Mouse (Mus musculus) lung, postnatal 0 days (tissue): ENCODE results near the gene Cdkn2b. TPM values are rescaled to one million over a fixed set of nuclear protein-coding genes. Genes with fewer than 3 reads are reported as not detected.

Experiments used
- ATAC-seq: fragments of 200-750 bp; cut with Nextera tagmentation; 2 replicates; pipeline ENCODE4 v1.8.0; 2017; ENCODE audit warnings: moderate library complexity
- DNase-seq: peaks from one replicate; pipeline ENCODE4 v3.0.0-alpha.2; 2016; ENCODE audit warnings: low spot score
- H3K27ac ChIP-seq: fragments of 300-500 bp; sonication (generic); 2 replicates; pipeline ENCODE4 v1.5.1; 2014; ENCODE audit warnings: antibody characterized with exemption, mild to moderate bottlenecking, low read length, mixed read lengths
- H3K27me3 ChIP-seq: fragments of 300-500 bp; sonication (generic); replicated peaks from 2 replicates; pipeline ENCODE4 v1.6.1; 2014; ENCODE audit warnings: low read length, mixed read lengths; ENCODE audit not compliant: insufficient read depth
- H3K36me3 ChIP-seq: fragments of 300-500 bp; sonication (generic); 2 replicates; pipeline ENCODE4 v1.6.1; 2014; ENCODE audit warnings: low read length, mixed read lengths; ENCODE audit not compliant: insufficient read depth
- H3K4me1 ChIP-seq: fragments of 300-500 bp; sonication (generic); 2 replicates; pipeline ENCODE4 v1.6.1; 2014; ENCODE audit warnings: antibody characterized with exemption, low read depth, low read length, mixed read lengths; ENCODE audit not compliant: insufficient read depth
- H3K4me2 ChIP-seq: fragments of 300-500 bp; sonication (generic); replicated peaks from 2 replicates; pipeline ENCODE4 v1.6.1; 2014; ENCODE audit warnings: low read depth, mild to moderate bottlenecking, low read length, moderate library complexity, mixed read lengths
- H3K4me3 ChIP-seq: fragments of 300-500 bp; sonication (generic); 2 replicates; pipeline ENCODE4 v1.5.1; 2014; ENCODE audit warnings: low read depth, low read length
- H3K9ac ChIP-seq: fragments of 300-500 bp; sonication (generic); replicated peaks from 2 replicates; pipeline ENCODE4 v1.6.1; 2014; ENCODE audit warnings: low read depth, mild to moderate bottlenecking
- H3K9me3 ChIP-seq: fragments of 300-500 bp; sonication (generic); 2 replicates; pipeline ENCODE4 v1.6.1; 2016; ENCODE audit warnings: low read length, mixed read lengths
- CTCF ChIP-seq: IDR thresholded peaks from 2 replicates; pipeline ENCODE4 v1.5.1; 2016; ENCODE audit warnings: antibody characterized with exemption, mild to moderate bottlenecking
- EP300 ChIP-seq: IDR thresholded peaks from 2 replicates; pipeline ENCODE4 v1.6.1; 2016; ENCODE audit warnings: antibody characterized with exemption, mild to moderate bottlenecking, control low read depth
- WGBS: fragments of 180-500 bp; shearing (Covaris S2); extraction: QIAGEN DNeasy Blood & Tissue Kit; methylation state at CpG from one replicate; pipeline ENCODE4 v1.1.7; 2014; 5-methylcytosine and 5-hydroxymethylcytosine counted together
- polyA plus RNA-seq: library from polyadenylated mRNA; unstranded; fragments of >200 nt; fragmentation: Nextera tagmentation; extraction: Ambion mirVana; gene quantifications from 2 replicates; pipeline ENCODE4 v1.2.1, GENCODE M21; 2015

Cdkn2b gene
- polyA plus RNA-seq, 1 experiment from 2014 or later, result 108 TPM

GRCm38 (mm10) chr4:89294486-89295440, 16.1 kb downstream of the Cdkn2b start, which contains the start of gene Cdkn2a:
Gene Cdkn2a (minus strand): TSS chr4:89294653.
- no peak within 1 kb of the TSS for H3K27ac ChIP-seq
- no peaks in the 10 kb centered on the region for H3K36me3 ChIP-seq
- DNase-seq (peak; percentile 76), ATAC-seq (peak; percentile 94)
- peak within 1 kb of the TSS; percentile 72 for H3K4me3 ChIP-seq
- peak within 1 kb of the TSS; percentile 95 for H3K4me2 ChIP-seq
- H3K4me1 ChIP-seq, result no peaks in the 10 kb centered on the region
- TF ChIP-seq CTCF (peak; percentile 54), EP300 (no peak)
- peaks cover 54% of the 10 kb centered on the region for H3K27me3 ChIP-seq
- WGBS, result 2% methylated on average over 82 of the region's 117 CpGs
- H3K9ac ChIP-seq, result no peak within 1 kb of the TSS; the same call in 1 of the 2 replicates
- no peaks in the 10 kb centered on the region for H3K9me3 ChIP-seq

DNA sequence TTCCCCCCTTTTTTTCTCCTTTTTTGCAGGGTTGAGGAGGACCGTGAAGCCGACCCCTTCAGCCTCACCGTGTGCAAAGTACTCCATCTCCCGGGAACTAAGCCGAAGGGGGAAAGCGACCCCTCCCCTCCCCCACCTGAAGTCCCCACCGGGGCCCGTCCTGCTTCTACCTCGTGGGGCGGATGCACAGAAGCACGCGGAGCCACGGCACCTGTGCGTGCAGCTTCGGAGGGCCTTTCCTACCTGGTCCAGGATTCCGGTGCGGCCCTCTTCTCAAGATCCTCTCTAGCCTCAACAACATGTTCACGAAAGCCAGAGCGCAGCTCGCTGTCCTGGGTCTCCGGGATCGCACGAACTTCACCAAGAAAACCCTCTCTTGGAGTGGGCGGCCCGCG, 16.8 kb downstream of the Cdkn2b start:
- no peak for DNase-seq
- Histone ChIP-seq H3K4me1 (no peaks in the 10 kb centered on the region), H3K27me3 (peaks cover 60% of the 10 kb centered on the region), H3K4me2 (peak overlapping the region; percentile 95), H3K36me3 (no peaks in the 10 kb centered on the region), H3K9me3 (no peaks in the 10 kb centered on the region), H3K27ac (no peak overlapping the region), H3K4me3 (peak overlapping the region; percentile 72), H3K9ac (no peak overlapping the region)
- 6% methylated on average over 26 of the region's 26 CpGs for WGBS
- TF ChIP-seq EP300, result no peak
- no peak for TF ChIP-seq CTCF
- ATAC-seq, result no peak

DNA sequence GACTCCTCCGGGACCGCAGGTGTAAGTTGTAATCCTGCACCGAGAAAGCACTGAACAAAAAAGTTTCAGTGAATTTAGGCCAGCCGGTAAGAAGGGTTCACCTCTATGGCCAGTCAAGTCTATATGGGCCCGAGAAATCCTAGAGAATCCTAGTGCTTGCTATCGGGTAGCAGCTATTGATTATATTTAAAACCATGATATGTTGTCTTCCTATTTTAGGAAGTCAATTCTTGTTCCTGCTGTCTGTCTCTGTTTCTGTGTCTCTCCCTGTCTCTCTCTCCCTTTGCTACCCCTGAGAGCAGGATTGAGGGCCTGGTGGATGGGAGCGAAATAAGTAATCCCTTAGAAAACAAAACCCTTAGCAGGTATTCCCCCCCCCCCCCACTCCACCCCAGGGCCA, 17.3 kb downstream of the Cdkn2b start:
- Histone ChIP-seq H3K27me3 (peaks cover 66% of the 10 kb centered on the region), H3K9ac (no peak overlapping the region), H3K4me1 (no peaks in the 10 kb centered on the region), H3K9me3 (no peaks in the 10 kb centered on the region), H3K27ac (no peak overlapping the region), H3K36me3 (no peaks in the 10 kb centered on the region), H3K4me2 (no peak overlapping the region), H3K4me3 (no peak overlapping the region)
- WGBS, result 26% methylated on average over 7 of the region's 7 CpGs
- DNase-seq (no peak), ATAC-seq (no peak)
- no peak for TF ChIP-seq CTCF
- no peak for TF ChIP-seq EP300

DNA sequence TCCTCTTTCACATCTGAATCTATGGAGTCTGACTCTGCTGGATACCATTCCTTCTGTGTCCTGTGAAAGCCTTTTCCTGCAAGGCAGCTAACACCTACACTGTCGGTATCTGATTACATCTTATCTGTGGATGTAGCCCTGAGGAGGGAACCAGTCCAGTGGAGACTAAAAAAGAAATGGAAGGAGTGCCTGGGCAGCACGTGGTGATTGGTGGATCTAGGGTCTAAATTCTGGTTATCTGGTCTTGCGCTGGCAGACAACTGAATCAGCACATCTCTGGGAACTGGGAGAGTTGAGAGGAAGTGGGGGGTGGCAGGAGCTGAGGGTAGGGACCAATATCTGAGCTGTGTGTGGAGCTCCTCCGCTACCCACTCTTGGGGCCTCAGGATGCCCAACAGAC, 21.8 kb downstream of the Cdkn2b start:
- H3K36me3 ChIP-seq, result no peaks in the 10 kb centered on the region
- peaks cover 64% of the 10 kb centered on the region for H3K27me3 ChIP-seq
- ATAC-seq (no peak), DNase-seq (no peak)
- H3K27ac ChIP-seq, result no peak overlapping the region
- H3K4me1 ChIP-seq, result no peaks in the 10 kb centered on the region
- 3% methylated on average over 4 of the region's 4 CpGs for WGBS
- H3K4me3 ChIP-seq, result no peak overlapping the region
- H3K9ac ChIP-seq, result no peak overlapping the region
- H3K4me2 ChIP-seq, result no peak overlapping the region
- H3K9me3 ChIP-seq, result no peaks in the 10 kb centered on the region
- TF ChIP-seq EP300 (no peak), CTCF (no peak)

DNA sequence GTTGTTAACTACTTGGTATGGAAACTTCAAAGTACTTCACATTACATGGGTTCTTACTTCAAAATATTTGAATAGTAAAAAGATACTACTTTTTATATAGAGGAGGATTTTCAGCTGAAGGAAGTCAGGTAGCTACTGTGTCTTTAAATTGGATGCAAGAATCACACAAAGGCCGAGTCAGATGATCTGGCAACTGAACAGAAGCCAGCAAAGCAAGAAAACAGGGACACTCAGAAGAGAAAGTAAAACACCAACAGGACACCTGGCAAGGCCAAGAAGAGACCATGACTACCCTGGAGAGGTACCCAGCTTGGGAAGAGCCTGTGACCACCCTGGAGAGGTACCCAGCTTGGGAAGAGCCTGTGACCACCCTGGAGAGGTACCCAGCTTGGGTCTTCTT, 24.3 kb downstream of the Cdkn2b start:
- H3K27ac ChIP-seq, result no peak overlapping the region
- DNase-seq, result no peak
- no peaks in the 10 kb centered on the region for H3K9me3 ChIP-seq
- H3K36me3 ChIP-seq, result no peaks in the 10 kb centered on the region
- H3K4me2 ChIP-seq, result no peak overlapping the region
- TF ChIP-seq CTCF, result no peak
- TF ChIP-seq EP300, result no peak
- H3K9ac ChIP-seq, result no peak overlapping the region
- H3K4me3 ChIP-seq, result no peak overlapping the region
- no peak for ATAC-seq
- H3K27me3 ChIP-seq, result peaks cover 62% of the 10 kb centered on the region
- WGBS, result 4% methylated on average over 1 of the region's 1 CpGs
- 0 out of 2 replicates have a peak, but pooled peaks cover 3% of the 10 kb centered on the region for H3K4me1 ChIP-seq

GRCm38 (mm10) chr4:89285688-89286087, 25.2 kb downstream of the Cdkn2b start:
- Histone ChIP-seq H3K27me3 (peaks cover 65% of the 10 kb centered on the region), H3K9ac (no peak overlapping the region), H3K27ac (no peak overlapping the region), H3K4me2 (no peak overlapping the region), H3K4me3 (no peak overlapping the region), H3K9me3 (no peaks in the 10 kb centered on the region), H3K36me3 (no peaks in the 10 kb centered on the region), H3K4me1 (0 out of 2 replicates have a peak, but pooled peaks cover 3% of the 10 kb centered on the region)
- TF ChIP-seq EP300, result no peak
- no peak for TF ChIP-seq CTCF
- 40% methylated on average over 7 of the region's 7 CpGs for WGBS
- ATAC-seq (no peak), DNase-seq (no peak)
